Mouse (Mus musculus): Measurements from ENCODE around the gene Caskin2.

The Caskin2 gene

DNA sequence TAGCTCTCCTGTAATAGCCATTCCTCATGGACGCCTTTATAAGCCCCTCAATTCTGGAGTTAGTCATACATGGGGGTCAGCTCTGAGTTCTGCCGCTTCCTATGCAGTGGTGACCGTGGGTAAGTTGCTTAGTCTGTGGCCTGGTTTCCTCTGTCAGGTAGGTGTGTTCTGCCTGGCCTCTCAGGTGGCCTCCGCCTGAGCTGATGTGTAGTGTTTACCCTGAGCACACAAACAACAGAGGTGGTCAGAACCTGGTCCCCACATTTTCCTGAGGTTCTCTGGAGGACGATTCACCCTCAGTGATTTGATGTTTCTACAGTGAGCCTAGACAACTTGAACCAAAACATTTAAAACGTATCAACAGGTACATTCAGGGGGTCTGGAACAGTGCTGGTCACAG is 18.6 kb upstream of the Caskin2 start:
- no peak for ATAC-seq (ENCODE audit: insufficient number of reproducible peaks, low FRiP score, low TSS enrichment)

- no peak for ATAC-seq (ENCODE audit: insufficient number of reproducible peaks, low FRiP score, low TSS enrichment)
Observed at GRCm38 (mm10) chr11:115831518-115831917, 18.1 kb upstream of the Caskin2 start.

DNA sequence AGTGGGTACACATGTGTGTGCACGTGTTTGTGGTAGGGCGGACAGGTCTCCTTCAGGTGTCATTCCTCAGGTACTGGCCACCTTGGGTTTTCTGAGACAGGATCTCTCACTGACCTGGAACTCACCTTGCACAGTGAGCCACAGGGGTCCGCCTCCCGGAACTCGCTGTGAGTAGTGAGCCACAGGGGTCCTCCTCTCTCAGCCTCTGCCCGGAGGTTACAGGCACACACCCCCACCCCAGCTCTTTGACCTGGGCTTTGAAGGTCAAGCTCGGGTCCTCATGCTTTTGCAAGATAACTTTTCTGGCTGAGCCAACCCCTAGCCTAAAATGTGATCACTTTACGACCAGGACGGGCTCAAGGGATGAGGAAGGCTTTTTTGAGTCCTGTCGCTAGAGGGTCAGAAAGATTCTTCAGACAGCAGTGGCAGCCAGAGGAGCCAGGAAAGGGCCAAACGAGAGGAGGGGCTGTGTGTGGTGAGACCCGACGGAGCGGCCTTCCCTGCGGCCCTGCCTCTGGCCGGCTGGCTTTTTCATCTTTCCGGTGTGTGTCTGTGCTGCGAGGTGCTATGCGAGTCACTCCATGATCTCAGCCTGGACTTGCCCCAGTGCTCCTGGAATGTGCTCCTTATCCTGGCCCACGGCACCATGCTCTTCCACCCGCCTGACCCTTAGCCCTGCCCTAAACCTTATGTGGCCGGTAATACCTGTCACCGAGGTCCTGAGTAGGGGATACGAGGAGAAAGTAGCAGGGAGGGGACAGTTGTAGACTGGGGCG is 17.3 kb upstream of the Caskin2 start:
- ATAC-seq (ENCODE audit: insufficient number of reproducible peaks, low FRiP score, low TSS enrichment), result no peak

DNA sequence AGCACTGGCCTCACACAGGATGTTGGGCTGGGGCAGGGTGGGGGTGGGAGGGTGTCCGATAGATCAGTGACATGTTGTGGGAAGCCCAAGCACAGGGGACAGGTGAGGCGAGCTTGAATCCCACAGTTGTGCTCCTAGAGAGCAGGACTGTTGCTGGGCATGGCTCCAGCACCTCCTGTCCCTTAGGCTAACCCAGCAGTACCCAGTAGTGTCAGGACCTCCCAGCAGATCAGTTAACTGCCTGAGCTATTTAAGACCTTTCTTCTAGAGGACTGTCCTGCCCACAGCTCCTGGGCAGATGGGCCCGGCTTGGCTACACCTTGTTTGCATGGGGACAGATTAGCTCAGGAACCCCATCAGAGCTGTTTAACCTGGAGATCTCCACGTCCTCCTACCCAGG is 15.6 kb upstream of the Caskin2 start:
- no peak for ATAC-seq (ENCODE audit: insufficient number of reproducible peaks, low FRiP score, low TSS enrichment)

- no peak for ATAC-seq (ENCODE audit: insufficient number of reproducible peaks, low FRiP score, low TSS enrichment)
Observed at GRCm38 (mm10) chr11:115827624-115828023, 14.2 kb upstream of the Caskin2 start.

- no peak for ATAC-seq (ENCODE audit: insufficient number of reproducible peaks, low FRiP score, low TSS enrichment)
Observed at GRCm38 (mm10) chr11:115826487-115826886, 13.0 kb upstream of the Caskin2 start.

- no peak for ATAC-seq (ENCODE audit: insufficient number of reproducible peaks, low FRiP score, low TSS enrichment)
Observed at GRCm38 (mm10) chr11:115824813-115825212, 11.4 kb upstream of the Caskin2 start.

DNA sequence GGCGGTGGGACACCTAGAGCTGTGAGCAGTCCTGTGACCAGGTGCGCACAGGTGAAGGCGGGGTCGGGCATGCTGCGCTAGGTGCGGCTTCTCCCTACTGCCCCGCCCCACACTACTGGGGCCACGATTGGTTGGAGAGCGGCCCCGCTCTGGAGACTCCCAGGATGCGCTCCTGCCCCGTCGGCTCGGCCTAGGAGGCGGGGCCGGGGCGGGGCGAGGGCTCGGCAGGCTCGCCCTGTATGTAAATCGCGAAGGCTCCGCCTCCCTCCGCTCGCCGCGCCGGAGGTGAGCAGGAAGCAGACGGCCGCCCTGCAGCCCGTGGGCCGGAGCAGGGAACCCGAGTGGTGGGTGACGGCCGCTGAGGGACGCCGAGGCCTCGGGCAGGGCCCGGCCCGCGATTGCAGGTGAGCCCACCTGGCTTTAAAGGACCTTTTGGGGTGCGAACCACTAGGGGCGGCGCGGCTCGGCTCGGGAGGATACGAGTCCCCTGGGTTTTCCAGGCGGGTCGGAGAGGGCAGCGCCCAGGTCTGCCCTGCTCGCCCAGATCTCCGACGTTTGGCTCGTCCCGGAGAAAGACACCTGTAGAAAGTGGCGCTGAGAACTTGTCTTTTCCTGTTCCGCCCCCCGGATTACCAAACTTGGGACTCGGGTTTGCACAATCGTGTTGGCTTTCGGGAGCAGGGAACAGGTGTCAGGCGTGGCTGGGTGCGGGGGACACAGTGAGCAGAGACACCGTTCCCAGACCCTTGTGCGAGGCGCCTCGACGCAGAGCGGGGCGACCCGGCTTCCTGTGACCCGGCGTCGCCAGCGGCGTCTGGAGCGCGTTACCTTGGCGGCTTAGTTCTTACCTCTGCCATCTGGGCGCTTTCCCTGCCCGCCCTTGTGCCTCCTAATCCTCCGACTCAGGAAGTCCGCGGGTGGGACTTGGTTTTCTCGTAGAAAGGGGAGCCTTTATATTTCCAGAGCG is 10.6 kb upstream of the Caskin2 start, which contains the start of gene Llgl2:
Gene Llgl2, plus strand, starts transcription at position 276 of the 967 bp plus-strand sequence.
- ATAC-seq (ENCODE audit: insufficient number of reproducible peaks, low FRiP score, low TSS enrichment), result peak; percentile 71; the same call in 1 of the 2 replicates

DNA sequence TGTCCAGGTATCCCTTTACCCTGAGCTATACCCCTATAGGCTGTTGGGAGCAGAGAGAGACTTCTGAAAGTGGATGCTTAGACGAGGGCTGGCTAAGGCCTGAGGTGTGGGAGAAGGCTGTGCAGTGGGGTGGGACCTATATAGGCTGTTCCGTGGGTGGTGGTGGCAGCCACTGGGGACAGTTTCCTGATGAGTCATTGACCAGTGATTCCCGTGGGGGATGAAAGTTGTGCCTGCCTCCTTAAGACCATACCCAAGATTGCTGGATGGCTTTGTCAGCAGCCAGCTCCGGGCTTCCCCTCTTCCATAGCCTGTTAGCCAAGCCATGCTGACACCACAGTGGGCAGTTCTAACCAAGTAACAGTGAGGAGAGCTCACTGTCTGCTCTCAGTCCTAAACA is 7.6 kb upstream of the Caskin2 start:
- no peak for ATAC-seq (ENCODE audit: insufficient number of reproducible peaks, low FRiP score, low TSS enrichment)

DNA sequence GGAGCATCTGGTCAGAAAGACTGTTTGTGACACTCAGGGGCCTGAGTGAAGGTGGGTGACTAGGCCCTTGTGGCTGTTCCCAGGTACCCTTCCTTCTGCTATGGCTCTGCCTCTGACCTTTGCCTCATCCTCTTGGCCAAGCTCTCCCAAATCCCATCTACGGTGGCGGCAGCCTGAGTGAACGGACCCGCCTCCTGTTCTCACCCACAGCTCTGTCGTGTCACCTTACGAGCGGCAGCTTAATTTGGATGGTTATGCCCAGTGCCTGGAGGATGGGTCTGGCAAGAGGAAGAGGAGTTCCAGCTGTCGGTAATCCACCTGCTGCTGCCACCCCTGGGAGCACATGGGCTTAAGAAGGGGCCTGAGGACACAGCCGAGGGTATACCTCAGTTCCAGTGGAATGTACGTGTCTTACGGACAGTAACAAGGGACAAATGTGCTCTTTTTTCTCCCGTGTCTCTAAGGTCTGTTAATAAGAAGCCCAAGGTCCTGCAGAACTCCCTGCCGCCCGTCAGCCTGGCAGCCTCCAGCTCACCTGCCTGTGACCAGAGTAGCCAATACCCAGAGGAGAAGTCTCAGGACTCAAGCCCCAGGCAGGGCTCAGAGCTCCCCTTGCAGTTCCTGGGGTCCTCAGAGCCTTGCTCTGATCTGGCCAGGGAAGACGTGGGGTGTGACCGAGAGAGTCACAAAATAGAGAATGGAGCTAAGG is 6.6 kb upstream of the Caskin2 start:
- ATAC-seq (ENCODE audit: insufficient number of reproducible peaks, low FRiP score, low TSS enrichment), result no peak

DNA sequence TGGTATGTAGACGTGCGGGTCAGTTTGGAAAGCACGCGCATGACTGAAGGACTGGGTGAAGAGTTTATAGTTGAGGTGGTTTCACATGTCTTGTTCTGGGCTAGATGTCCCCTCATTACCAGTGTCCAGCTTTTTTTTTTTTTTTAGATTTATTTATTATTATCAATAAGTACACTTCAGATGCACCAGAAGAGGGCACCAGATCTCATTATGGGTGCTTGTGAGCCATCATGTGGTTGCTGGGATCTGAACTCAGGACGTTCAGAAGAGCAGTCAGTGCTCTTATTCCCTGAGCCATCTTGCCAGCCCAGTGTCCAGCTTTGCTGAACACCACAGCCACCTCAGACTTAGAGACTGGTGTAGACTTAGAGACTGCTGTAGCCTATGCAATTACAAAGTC is 3.9 kb upstream of the Caskin2 start:
- no peak for ATAC-seq (ENCODE audit: insufficient number of reproducible peaks, low FRiP score, low TSS enrichment)

DNA sequence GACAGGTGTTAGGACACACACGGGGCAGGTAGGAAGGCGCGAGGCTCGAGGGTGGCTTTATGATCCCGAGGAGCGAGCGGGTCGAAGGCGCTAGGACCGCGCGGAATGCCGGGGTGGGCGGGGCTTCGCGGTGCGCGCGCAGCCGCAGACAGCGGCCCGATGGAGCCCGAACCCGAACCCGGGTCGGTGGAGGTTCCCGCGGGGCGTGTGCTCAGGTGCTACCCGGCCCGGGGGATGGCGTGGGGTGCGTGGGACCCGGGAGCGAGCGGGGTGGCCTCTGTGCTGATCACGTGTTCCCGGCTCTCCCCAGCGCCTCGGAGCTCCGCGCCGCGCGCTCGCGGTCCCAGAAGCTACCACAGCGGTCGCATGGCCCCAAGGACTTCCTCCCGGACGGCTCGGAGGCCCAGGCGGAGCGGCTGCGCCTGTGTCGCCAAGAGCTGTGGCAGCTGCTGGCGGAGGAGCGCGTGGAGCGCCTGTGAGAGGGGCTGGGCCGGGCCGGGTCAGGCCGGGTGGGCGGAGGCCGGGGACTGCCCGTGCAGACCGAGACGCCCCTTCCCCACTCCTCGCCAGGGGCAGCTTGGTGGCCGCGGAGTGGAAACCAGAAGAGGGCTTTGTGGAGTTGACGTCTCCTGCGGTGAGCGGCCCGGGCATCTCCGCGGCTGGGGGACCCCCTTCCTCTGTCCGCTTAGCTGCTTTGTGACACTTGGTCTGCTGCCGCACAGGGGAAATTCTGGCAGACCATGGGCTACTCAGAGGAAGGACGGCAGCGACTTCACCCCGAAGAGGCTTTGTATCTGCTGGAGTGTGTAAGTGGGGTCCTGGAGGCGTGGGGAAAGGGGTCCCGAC is 1.4 kb upstream of the Caskin2 start, which contains the start of gene Tsen54:
Gene Tsen54, plus strand, starts transcription at position 120 of the 846 bp plus-strand sequence.
- ATAC-seq (ENCODE audit: insufficient number of reproducible peaks, low FRiP score, low TSS enrichment), result peak; percentile 49; the same call in 1 of the 2 replicates

GRCm38 (mm10) chr11:115812533-115813420 is 662 bp downstream of the Caskin2 start:
- ATAC-seq (ENCODE audit: insufficient number of reproducible peaks, low FRiP score, low TSS enrichment), result no peak

GRCm38 (mm10) chr11:115812095-115812494 is 1.3 kb downstream of the Caskin2 start:
- no peak for ATAC-seq (ENCODE audit: insufficient number of reproducible peaks, low FRiP score, low TSS enrichment)

DNA sequence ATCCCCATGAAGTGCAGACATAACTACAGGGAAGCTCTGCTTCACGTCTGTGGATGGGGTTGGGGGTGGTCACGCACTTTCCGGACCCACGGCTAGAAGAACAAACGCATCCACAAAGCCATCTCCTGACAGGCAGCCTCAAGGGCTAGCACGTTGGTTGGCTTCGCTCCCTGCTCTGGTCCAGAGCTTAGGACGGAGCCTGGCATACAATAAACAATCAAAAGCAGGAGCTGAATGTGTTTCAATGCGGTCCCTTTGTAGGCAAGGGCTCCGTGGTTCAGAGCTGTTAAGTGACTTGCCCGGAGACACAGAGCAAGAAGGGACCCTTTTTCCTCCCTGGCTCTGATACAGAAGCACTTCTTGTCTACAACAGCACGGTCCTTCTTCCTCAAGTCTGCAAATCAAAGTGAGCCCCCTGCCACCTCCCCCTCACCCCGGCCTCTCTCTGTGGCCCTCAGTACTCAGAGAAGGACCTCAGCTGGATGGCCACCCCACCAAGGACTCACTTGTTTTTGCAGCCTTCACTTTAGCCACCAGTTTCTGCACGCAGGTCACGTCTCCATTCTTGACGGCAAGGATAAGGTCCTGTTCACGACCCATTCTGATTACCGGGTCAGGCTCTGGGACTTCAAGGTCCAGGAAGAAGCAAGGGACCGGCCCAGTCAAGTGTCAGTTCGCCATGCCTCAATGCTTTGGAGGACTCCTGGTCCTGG is 1.9 kb downstream of the Caskin2 start:
- ATAC-seq (ENCODE audit: insufficient number of reproducible peaks, low FRiP score, low TSS enrichment), result no peak

- ATAC-seq (ENCODE audit: insufficient number of reproducible peaks, low FRiP score, low TSS enrichment), result no peak
Observed at GRCm38 (mm10) chr11:115810377-115810776, 3.1 kb downstream of the Caskin2 start.

GRCm38 (mm10) chr11:115809311-115809781 is 4.1 kb downstream of the Caskin2 start:
- no peak for ATAC-seq (ENCODE audit: insufficient number of reproducible peaks, low FRiP score, low TSS enrichment)

Measured in cerebellum, adult (tissue).